Mouse (Mus musculus): ENCODE measurements around the gene Def8. TPM values are rescaled to one million over a fixed set of nuclear protein-coding genes. Genes with fewer than 3 reads are reported as not detected.
A peak's percentile ranks its signal among the peaks of the same experiment; 100 is the strongest.
"Not testable (repeated sequence)": the region's sequence is repeated elsewhere in the genome, so short reads cannot be mapped to it uniquely, and the experiment has no call there.

Gene Def8
- total RNA-seq, 2 experiments from 2014 or later = 64.5 to 64.6 TPM

GRCm38 (mm10) chr8:123432381-123432780, 9.1 kb downstream of the Def8 start:
- no peak for DNase-seq

- not testable (repeated sequence) for DNase-seq
Measured at GRCm38 (mm10) chr8:123433241-123433974, 10.1 kb downstream of the Def8 start.

- DNase-seq = no peak
Measured at GRCm38 (mm10) chr8:123441788-123442187, 18.5 kb downstream of the Def8 start.

DNA sequence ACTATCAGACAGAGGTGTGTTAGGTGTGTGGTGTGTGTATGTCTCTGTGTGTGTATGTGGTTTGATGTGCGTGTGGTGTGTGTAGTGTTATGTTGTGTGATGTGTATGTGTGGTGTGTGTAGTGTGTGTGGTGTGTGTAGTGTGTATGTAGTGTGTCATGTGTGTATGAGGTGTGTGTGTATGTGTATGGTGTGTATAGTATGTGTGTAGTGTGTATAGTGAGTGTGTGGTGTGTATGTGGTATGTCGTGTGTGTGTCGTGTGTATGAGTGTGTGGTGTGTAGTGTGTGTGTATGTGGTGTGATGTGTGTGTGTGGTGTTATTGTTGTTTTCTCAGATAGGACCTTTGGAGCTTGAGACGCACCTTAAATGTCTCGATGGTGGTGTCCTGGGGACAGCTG, 19.0 kb downstream of the Def8 start:
- DNase-seq = no peak

GRCm38 (mm10) chr8:123442871-123443575, 19.7 kb downstream of the Def8 start:
- peak; percentile 94 to 99 for DNase-seq

GRCm38 (mm10) chr8:123443576-123443921, 20.2 kb downstream of the Def8 start:
- no peak for DNase-seq

- no peak for DNase-seq
Measured at GRCm38 (mm10) chr8:123444131-123444530, 20.8 kb downstream of the Def8 start.

DNA sequence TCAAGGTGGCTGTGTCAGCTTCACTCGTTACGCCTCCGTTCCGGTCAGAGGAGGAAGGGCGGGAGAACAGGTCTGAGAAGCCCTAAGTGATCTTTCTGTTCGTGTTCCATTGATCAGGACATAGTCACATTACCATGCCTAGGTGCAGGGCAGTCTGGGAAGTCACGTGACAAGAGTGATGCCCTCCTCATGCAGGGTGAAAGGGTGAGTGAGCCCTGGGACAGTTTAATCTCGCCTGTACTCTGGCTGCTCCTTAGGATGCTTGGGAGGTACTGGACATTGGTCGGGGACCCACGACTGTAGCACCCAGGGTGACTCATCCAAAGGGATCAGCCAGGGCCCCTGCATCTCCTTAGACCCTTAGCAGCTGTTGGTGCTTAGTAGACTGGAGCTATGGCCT, 22.7 kb downstream of the Def8 start:
- DNase-seq = no peak

GRCm38 (mm10) chr8:123446799-123447198, 23.5 kb downstream of the Def8 start:
- peak in 1 of 2 experiments; percentile 17 for DNase-seq

DNA sequence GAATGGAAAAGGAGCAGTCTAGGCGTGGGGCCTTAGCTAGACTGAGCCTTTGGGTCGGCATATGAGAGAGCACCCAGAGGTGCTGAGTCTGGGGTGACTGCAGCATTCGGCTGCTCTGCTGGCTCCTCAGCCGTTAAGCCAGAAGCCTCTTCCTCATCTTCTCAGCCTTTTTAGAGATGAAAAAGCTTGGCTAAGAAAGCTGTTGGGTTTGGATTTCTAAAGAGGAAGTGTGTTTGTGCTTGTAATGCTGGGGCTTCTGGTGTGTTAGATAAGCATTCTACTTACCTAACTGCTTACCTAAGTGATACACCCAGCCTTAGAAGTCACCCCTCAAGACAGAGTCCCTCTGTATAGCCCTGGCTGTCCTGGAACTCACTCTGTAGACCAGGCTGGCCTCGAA, 27.5 kb downstream of the Def8 start:
- no peak for DNase-seq

DNA sequence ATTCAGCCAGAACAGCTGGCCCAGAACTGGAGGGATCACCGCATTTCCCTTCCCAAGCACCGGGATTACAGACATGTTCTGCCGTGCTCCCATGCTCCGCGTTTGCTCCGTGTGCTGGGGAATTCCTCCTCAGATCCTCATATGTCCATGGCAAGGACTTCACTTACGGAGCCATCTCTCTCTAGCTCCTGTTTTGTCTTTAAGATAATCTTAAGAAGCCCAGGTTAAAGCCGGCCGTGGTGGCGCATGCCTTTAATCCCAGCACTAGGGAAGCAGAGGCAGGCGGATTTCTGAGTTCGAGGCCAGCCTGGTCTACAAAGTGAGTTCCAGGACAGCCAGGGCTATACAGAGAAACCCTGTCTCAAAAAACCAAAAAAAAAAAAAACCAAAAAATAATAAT, 28.4 kb downstream of the Def8 start:
- DNase-seq = not testable (repeated sequence)

DNA sequence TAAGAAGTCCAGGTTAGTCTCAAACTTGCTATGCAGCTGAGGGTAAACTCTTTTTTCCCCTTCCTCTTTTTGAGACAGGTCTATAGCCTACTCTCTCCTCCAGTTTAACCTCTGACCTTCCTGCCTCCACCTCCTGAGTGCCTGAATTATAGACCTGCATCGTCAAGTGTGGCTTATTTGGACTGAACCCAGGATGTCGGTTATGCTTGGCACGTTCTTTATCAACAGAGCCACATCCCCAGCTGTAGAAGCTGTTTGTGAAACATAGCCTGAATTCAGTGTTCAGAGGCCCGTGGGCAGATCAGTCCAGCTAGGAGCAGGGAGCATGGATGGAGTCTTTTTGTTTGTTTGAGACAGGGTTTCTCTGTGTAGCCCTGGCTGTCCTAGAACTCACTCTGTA, 28.8 kb downstream of the Def8 start:
- no peak for DNase-seq

DNA sequence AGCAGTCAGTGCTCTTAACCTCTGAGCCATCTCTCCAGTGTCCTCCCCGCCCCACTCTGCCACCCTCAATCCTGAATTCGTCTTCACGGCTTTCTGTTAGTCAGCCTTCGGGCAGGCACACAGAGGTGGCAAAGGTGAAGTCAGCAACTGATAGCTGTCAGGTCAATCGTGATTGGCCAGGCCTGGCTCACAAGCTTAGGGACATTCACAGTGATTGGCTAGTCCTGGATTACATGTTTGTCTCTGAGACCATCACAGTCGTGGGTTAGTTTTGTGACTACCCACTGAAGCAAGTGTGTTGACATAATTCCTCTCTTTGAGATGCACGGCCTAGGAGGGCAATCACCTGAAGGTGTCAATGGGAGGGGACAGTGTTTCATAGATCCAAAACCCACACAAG, 30.0 kb downstream of the Def8 start:
- DNase-seq = no peak

- DNase-seq = no peak
Measured at GRCm38 (mm10) chr8:123453951-123454350, 30.6 kb downstream of the Def8 start.

GRCm38 (mm10) chr8:123454559-123454958, 31.2 kb downstream of the Def8 start:
- no peak for DNase-seq

DNA sequence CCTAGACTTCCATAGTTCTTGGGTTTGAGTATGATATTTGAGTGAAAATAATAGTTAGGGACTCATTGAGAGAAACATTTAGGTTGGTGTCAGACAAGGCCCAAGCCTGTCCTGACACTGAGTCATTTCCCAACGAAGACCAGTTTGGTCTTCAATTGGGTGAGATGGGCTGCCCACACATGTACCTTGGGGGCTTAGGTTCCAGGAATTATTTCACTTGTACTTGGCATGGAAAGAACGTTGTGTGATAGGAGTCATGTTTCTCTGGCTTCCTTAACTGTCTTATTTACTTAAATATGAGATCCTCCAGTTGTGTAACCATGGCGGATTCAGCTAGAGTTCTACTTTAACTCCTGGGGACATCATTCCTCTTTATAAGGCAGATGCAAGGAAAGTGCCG, 40.3 kb downstream of the Def8 start:
- no peak for DNase-seq

DNA sequence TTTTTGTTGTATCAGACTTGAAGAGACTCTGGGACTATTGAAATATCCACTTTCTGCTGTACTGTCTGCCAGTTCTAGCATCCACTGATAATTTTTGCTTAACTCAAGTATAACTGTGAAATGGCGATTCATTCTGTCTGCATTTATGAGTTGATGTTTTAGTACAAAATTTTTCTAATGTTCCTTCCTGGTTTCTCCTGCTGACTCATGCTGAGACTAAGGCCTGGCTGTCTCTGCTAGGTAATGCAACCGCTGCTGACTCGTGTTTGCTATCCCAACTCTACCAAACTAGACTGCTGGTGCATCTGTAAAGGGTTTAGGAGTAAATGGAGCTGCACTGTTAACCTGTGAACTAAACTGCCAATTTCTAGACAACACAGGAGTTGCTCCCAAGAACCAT, 44.1 kb downstream of the Def8 start:
- no peak for DNase-seq

DNA sequence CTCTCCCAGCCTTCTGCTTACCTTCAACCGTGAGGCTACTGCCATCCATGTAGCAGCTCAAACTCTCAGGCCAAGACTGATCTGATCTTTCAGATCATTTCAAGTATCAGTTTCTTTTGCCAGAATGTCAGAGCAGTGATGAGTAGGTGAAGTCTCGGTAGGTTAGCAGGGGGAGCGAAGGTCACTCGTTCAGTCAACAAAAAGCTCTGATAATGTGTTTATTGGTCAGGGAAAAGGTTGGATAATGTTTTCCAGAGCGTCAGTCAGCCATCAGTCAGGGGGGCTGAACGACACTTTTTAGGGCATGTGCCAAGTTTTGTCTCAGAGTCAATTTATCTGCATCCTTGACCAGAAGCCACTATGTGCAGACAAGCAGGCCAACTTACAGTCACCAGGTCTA, 49.7 kb downstream of the Def8 start:
- not testable (repeated sequence) for DNase-seq

- DNase-seq = not testable (repeated sequence)
Measured at GRCm38 (mm10) chr8:123474549-123474948, 51.2 kb downstream of the Def8 start.

DNA sequence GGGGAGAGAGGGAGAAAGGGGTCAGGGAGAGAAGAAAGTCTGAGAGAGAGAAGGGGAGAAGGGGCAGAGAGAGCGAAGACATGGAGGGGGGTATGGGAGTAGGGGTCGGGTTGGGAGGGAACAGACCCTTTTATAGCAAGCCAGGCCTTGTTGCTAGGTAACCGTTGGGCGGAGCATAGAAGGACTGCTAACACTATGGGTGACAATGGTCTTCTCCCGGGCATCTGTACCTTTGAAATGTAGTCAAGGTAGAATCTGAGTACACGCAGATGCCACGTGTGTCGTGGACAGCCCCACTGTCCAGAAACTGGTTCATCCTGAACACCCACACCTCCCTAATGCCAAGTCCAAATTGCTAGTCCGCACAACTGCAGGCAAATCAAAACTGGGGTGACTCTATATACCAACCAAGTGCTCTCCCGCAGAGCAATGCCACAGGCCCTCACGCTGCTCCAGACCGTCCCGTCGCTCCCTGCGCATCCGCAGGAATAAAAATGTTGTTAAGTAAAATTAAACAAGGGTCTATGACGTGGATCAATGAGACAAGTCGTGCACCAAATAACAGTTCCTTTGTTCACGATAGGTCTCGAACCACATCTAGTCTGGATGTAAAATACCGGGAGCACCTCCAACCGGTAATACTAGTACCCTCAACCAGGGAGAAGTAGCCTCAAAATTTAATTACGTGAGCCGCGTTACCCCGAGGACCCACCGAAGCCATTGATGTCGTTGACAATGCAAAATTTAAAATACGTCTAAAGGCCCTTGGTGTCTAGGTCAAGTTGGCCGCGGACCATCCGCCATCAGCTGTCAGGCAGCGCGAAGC, 53.8 kb downstream of the Def8 start:
- peak in 1 of 2 experiments; percentile 8 for DNase-seq

GRCm38 (mm10) chr8:123477737-123478258, 54.5 kb downstream of the Def8 start, which contains the start of gene Afg3l1:
Gene Afg3l1 (plus strand): TSS chr8:123477903.
- peak; percentile 95 to 96 for DNase-seq

GRCm38 (mm10) chr8:123478456-123479218, 55.3 kb downstream of the Def8 start:
- no peak for DNase-seq

Data from heart, adult 18-20 months (tissue).